Mouse (Mus musculus): ENCODE data around the gene Rap1gap2. TPM values are rescaled to one million over a fixed set of nuclear protein-coding genes. Genes with fewer than 3 reads are reported as not detected.

Rap1gap2 gene
- polyA plus RNA-seq, 1 experiment from 2014 or later = 15.8 TPM

- Histone ChIP-seq H3K9me3 (no peaks in the 10 kb centered on the region), H3K27me3 (replicated peaks) (no peaks in the 10 kb centered on the region), H3K4me1 (no peaks in the 10 kb centered on the region), H3K4me2 (no peak overlapping the region), H3K4me3 (no peak overlapping the region), H3K27ac (no peak overlapping the region), H3K9ac (no peak overlapping the region), H3K36me3 (replicated peaks) (no peaks in the 10 kb centered on the region)
- ATAC-seq (replicated peaks) = no peak
- 52% methylated on average over 10 of the region's 10 CpGs for WGBS
Measured at GRCm38 (mm10) chr11:74457194-74457593, 153.5 kb downstream of the Rap1gap2 start.

DNA sequence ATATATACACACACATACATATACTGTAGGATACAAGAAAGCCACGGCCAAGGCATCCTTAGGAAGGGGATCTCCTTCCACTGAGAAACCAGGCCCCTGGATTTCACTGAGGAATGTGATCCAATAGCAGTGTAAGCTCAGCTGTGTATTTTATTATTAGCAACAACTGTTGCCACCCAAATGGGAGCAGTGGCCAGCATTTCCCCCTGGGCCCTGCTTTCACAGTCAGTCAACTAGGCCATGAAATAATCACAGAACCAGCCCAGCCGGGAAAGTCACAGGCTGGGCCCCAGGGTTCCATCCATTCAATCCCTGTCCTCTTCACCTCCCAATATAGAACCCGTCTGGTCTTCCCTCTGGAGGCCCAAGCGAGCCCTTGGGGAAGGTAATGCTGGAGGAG, 162.2 kb downstream of the Rap1gap2 start:
- Histone ChIP-seq H3K9me3 (no peaks in the 10 kb centered on the region), H3K9ac (no peak overlapping the region), H3K27ac (no peak overlapping the region), H3K4me2 (no peak overlapping the region), H3K4me1 (no peaks in the 10 kb centered on the region), H3K4me3 (no peak overlapping the region), H3K27me3 (replicated peaks) (no peaks in the 10 kb centered on the region), H3K36me3 (replicated peaks) (no peaks in the 10 kb centered on the region)
- 72% methylated on average over 4 of the region's 4 CpGs for WGBS
- ATAC-seq (replicated peaks) = no peak

DNA sequence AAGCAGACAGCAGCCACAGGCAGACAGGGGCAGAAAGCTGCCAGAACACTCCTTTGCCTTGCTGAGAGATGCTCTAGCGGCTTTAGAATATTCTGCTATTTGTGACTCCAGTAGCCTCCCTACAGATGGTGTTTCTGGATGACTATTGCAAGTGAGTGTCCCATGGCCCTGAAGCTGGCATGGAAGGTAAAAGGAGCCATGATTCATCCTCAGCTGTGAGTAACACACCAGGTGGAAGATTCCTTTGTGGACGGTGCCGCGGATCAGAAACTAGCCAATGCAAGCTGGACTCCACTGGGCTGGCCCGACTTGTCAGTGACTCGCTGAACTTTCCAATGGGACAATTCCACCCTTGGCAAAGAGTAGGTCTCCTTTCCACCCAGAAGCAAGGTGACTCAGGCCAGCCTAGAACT, 162.7 kb downstream of the Rap1gap2 start:
- whole genome bisulfite sequencing = 90% methylated on average over 6 of the region's 6 CpGs
- Histone ChIP-seq H3K9ac (no peak overlapping the region), H3K4me1 (no peaks in the 10 kb centered on the region), H3K9me3 (no peaks in the 10 kb centered on the region), H3K27ac (no peak overlapping the region), H3K4me2 (no peak overlapping the region), H3K36me3 (replicated peaks) (no peaks in the 10 kb centered on the region), H3K27me3 (replicated peaks) (no peaks in the 10 kb centered on the region), H3K4me3 (no peak overlapping the region)
- no peak for ATAC-seq (replicated peaks)

GRCm38 (mm10) chr11:74445591-74445990, 165.1 kb downstream of the Rap1gap2 start:
- Histone ChIP-seq H3K27ac (no peak overlapping the region), H3K9ac (no peak overlapping the region), H3K36me3 (replicated peaks) (no peaks in the 10 kb centered on the region), H3K9me3 (no peaks in the 10 kb centered on the region), H3K27me3 (replicated peaks) (no peaks in the 10 kb centered on the region), H3K4me2 (no peak overlapping the region), H3K4me3 (no peak overlapping the region), H3K4me1 (no peaks in the 10 kb centered on the region)
- no peak for ATAC-seq (replicated peaks)
- 82% methylated on average over 3 of the region's 3 CpGs for WGBS

DNA sequence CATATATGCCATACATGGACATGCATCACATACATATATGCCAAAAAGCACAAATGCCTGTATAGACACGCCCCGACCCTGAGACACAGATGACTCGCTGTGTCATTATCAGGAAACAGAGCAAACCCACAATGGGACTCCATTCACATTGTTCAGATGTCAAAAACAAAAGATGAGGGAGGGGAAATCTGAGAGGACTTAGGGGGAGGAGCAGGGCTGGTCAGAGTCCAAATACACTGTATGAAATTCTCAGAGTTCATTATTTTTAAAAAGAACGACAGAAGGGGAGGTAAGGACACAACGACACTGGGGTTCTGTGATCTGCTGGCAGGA, 166.8 kb downstream of the Rap1gap2 start:
- 85% methylated on average over 5 of the region's 5 CpGs for WGBS
- no peak for ATAC-seq (replicated peaks)
- no peaks in the 10 kb centered on the region for H3K27me3 ChIP-seq (replicated peaks)

GRCm38 (mm10) chr11:74443147-74443923, 167.4 kb downstream of the Rap1gap2 start:
- Histone ChIP-seq H3K4me2 (no peak overlapping the region), H3K4me3 (no peak overlapping the region), H3K9me3 (no peaks in the 10 kb centered on the region), H3K4me1 (no peaks in the 10 kb centered on the region), H3K27ac (no peak overlapping the region), H3K27me3 (replicated peaks) (no peaks in the 10 kb centered on the region), H3K9ac (no peak overlapping the region), H3K36me3 (replicated peaks) (no peaks in the 10 kb centered on the region)
- WGBS = 86% methylated on average over 6 of the region's 6 CpGs
- ATAC-seq (replicated peaks) = no peak

More for the DNA sequence above, 166.8 kb downstream of the Rap1gap2 start:
- H3K36me3 ChIP-seq (replicated peaks) = no peaks in the 10 kb centered on the region
- H3K4me1 ChIP-seq = no peaks in the 10 kb centered on the region
- H3K9ac ChIP-seq = no peak overlapping the region
- H3K4me2 ChIP-seq = no peak overlapping the region
- H3K9me3 ChIP-seq = no peaks in the 10 kb centered on the region
- H3K4me3 ChIP-seq = no peak overlapping the region
- H3K27ac ChIP-seq = no peak overlapping the region

DNA sequence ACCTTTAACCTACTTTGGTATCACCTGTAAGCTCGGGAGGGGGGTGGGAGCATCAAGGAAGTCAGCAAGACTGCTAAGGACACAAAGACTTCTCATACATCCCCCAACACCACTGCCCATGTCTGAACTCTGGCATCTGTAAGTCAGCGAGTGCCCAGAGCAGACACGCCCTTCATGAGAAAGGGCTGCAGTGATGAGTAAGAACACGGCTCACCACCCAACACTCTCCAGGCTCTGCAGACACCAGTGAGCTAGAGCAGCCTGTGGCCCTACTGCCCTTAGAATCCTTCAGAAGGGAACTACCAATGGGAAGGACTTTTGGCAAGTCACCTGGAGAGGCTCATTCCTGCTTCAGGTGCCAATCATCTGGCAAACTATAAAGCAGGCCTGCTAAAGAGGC, 168.3 kb downstream of the Rap1gap2 start:
- Histone ChIP-seq H3K4me3 (no peak overlapping the region), H3K27ac (no peak overlapping the region), H3K36me3 (replicated peaks) (no peaks in the 10 kb centered on the region), H3K4me1 (no peaks in the 10 kb centered on the region), H3K9ac (no peak overlapping the region), H3K4me2 (no peak overlapping the region), H3K27me3 (replicated peaks) (no peaks in the 10 kb centered on the region), H3K9me3 (no peaks in the 10 kb centered on the region)
- 89% methylated on average over 4 of the region's 4 CpGs for WGBS
- no peak for ATAC-seq (replicated peaks)

- H3K4me1 ChIP-seq = no peaks in the 10 kb centered on the region
- H3K27me3 ChIP-seq (replicated peaks) = no peaks in the 10 kb centered on the region
- no peaks in the 10 kb centered on the region for H3K9me3 ChIP-seq
- no peak overlapping the region for H3K9ac ChIP-seq
- H3K4me3 ChIP-seq = no peak overlapping the region
- WGBS = 87% methylated on average over 8 of the region's 8 CpGs
- no peak overlapping the region for H3K4me2 ChIP-seq
- H3K27ac ChIP-seq = no peak overlapping the region
- no peaks in the 10 kb centered on the region for H3K36me3 ChIP-seq (replicated peaks)
- no peak for ATAC-seq (replicated peaks)
Measured at GRCm38 (mm10) chr11:74440112-74440511, 170.6 kb downstream of the Rap1gap2 start.

- H3K4me2 ChIP-seq = no peak overlapping the region
- no peaks in the 10 kb centered on the region for H3K27me3 ChIP-seq (replicated peaks)
- H3K9ac ChIP-seq = no peak overlapping the region
- H3K4me3 ChIP-seq = no peak overlapping the region
- no peak for ATAC-seq (replicated peaks)
- H3K9me3 ChIP-seq = no peaks in the 10 kb centered on the region
- no peaks in the 10 kb centered on the region for H3K4me1 ChIP-seq
- H3K36me3 ChIP-seq (replicated peaks) = no peaks in the 10 kb centered on the region
- WGBS = 76% methylated on average over 6 of the region's 6 CpGs
- H3K27ac ChIP-seq = no peak overlapping the region
Measured at GRCm38 (mm10) chr11:74439202-74439601, 171.5 kb downstream of the Rap1gap2 start.

GRCm38 (mm10) chr11:74438249-74438648, 172.5 kb downstream of the Rap1gap2 start:
- H3K4me3 ChIP-seq = no peak overlapping the region
- H3K4me1 ChIP-seq = no peaks in the 10 kb centered on the region
- H3K27me3 ChIP-seq (replicated peaks) = no peaks in the 10 kb centered on the region
- no peak overlapping the region for H3K4me2 ChIP-seq
- no peak overlapping the region for H3K27ac ChIP-seq
- 92% methylated on average over 4 of the region's 4 CpGs for WGBS
- no peak overlapping the region for H3K9ac ChIP-seq
- H3K9me3 ChIP-seq = no peaks in the 10 kb centered on the region
- ATAC-seq (replicated peaks) = no peak
- H3K36me3 ChIP-seq (replicated peaks) = no peaks in the 10 kb centered on the region

GRCm38 (mm10) chr11:74435366-74435765, 175.3 kb downstream of the Rap1gap2 start:
- no peaks in the 10 kb centered on the region for H3K27me3 ChIP-seq (replicated peaks)
- ATAC-seq (replicated peaks) = no peak

DNA sequence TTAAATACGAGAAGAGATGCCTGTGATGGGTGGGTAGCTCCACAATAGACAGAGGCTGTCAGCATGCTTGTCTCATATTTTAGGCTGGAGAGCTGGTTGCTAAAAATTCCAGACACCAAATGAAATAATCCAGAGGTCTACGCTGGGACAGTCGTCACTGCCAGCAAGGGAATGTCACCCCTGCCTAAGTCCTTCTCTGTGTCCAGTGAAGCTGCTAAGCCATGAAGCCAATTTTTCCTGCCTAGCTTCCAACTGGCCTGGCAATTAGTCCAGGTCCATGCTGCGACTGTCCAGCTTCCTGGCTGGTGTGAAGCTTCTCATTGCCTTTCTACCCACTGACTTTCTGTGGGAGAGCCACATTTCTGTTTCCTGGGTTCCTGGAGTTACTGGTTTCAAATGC, 177.7 kb downstream of the Rap1gap2 start:
- no peaks in the 10 kb centered on the region for H3K36me3 ChIP-seq (replicated peaks)
- ATAC-seq (replicated peaks) = no peak

More at GRCm38 (mm10) chr11:74435366-74435765, 175.3 kb downstream of the Rap1gap2 start:
- no peak overlapping the region for H3K27ac ChIP-seq
- no peaks in the 10 kb centered on the region for H3K36me3 ChIP-seq (replicated peaks)
- H3K4me2 ChIP-seq = no peak overlapping the region
- no peak overlapping the region for H3K4me3 ChIP-seq
- H3K4me1 ChIP-seq = 0 out of 2 replicates have a peak, but pooled peaks cover under 1% of the 10 kb centered on the region
- H3K9ac ChIP-seq = no peak overlapping the region
- no peaks in the 10 kb centered on the region for H3K9me3 ChIP-seq
- WGBS = 95% methylated on average over 2 of the region's 2 CpGs

More for the DNA sequence above, 177.7 kb downstream of the Rap1gap2 start:
- Histone ChIP-seq H3K9me3 (no peaks in the 10 kb centered on the region), H3K4me2 (no peak overlapping the region), H3K27ac (no peak overlapping the region), H3K4me3 (no peak overlapping the region), H3K4me1 (peaks cover 8% of the 10 kb centered on the region; the same call in 1 of the 2 replicates), H3K27me3 (replicated peaks) (no peaks in the 10 kb centered on the region), H3K9ac (no peak overlapping the region)
- 85% methylated on average over 4 of the region's 4 CpGs for WGBS

Data from midbrain, embryonic 15.5 days (tissue).